Mouse (Mus musculus): ENCODE measurements around the gene 2410004P03Rik.

GRCm38 (mm10) chr12:17032694-17033463, 21.4 kb upstream of the 2410004P03Rik start:
- peak; percentile 75 for TF ChIP-seq CTCF (IDR thresholded peaks at IDR 0.05)
- TF ChIP-seq POLR2A (IDR thresholded peaks at IDR 0.05; ENCODE audit: insufficient read depth, low read depth, low read length): no peak

Data from heart, adult 2 months (tissue).